Mouse (Mus musculus): ENCODE measurements around the gene Gnai3.

The Gnai3 gene

DNA sequence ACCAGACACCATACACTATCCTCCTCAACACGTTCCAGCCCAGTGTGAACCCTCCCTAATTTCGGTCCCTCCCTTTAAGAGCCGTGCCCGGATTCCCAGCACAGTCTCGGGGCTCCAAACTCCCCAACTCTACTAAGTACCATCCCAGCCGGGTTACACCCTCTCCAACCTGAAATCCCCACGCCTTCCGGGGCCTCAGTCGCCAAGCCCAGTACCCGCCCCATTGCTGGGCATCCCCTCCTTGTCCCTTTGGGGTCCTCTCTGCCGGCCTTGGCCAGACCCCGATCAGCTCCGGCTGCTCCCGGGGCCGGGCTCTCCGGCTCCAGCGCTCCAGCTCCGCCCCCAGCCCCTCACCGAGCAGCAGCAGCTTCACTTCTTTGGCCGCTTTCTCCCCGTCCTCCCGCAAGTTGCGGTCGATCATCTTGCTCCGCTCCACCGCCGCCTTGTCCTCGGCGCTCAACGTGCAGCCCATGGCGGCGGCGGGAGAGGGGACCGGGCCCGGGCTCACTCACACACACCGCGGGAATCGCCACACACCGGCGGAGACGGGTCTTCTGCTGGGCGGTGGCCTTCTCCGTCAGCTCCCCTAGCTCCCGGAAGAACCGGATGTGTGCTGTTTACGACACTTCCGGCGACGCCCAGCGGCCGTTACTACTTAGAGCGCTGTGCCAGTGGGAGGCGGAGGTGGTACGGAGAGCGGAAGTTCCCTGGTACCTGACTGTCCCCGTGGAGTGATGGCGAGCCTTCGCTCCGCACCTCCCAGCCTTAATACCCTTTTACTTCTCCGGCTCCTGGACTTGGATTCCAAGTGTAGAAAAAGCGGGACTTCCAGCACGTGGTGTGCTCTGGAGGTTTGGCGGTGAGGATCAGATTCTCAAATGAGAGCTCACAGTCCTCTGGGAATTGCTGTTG is at the start of gene Gnai3:
Gene Gnai3, minus strand, starts transcription at position 613 of the 912 bp plus-strand sequence.
- DNase-seq (ENCODE audit: low read depth, low spot score) = peak; percentile 95

DNA sequence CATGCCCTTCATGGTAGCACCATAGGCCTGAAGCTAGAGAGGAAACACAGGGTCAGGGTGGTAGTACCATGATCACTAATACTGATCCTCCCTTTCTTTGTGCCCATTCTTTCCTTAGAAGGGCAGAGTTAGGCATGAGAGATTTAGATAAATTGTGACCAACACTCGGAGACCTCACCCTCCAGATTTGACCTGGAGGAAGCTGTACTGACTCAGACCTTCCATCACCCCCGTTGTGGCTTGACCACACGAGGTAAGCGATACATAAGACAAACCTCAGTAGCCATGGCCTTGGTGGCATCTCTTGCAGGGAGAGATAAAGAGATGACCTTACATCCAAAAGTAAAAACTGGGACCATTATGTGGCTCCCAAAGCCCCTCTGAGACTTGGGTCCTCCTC is 49.3 kb upstream of the Gnai3 start:
- DNase-seq (ENCODE audit: low read depth, low spot score) = no peak

DNA sequence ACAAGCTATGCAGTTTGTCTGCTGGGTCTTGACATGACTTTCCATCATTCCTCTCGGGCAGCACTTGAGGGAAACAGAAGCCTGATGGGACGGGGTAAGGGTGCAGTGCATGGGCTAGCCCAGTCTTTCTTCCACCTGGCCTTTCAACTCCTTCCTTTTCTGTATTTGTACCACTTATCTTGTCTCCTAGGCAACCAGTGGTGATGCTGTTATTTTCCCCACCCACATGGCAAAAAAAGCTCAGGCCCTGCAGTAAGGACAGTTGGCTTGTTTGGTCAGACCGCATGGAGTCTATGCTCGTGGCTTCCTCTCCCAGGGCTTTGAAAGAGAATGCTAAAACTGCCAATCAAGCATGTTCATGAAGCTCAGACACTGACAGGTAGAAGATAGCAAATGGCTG is 47.7 kb upstream of the Gnai3 start:
- DNase-seq (ENCODE audit: low read depth, low spot score) = no peak

DNA sequence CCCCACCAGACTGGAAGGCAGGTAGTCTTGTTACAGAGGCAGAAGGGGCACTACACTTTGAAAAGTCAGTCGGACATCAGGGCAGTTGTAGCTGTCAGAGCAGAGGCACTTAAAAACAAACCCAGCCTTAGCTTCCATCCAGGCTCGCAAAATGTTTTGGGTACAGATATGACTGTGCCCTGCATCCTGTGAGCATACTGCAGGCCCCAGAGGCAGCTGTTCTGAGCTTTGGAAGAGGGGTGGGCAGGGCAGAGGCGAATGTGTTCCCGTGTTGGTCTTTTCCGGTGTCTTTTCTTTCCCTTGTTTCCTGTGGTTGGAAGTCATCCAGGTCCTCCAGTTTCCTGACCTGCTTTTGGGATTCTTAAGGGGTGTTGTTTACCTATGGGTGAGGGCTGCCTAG is 44.0 kb upstream of the Gnai3 start:
- no peak for DNase-seq (ENCODE audit: low read depth, low spot score)

DNA sequence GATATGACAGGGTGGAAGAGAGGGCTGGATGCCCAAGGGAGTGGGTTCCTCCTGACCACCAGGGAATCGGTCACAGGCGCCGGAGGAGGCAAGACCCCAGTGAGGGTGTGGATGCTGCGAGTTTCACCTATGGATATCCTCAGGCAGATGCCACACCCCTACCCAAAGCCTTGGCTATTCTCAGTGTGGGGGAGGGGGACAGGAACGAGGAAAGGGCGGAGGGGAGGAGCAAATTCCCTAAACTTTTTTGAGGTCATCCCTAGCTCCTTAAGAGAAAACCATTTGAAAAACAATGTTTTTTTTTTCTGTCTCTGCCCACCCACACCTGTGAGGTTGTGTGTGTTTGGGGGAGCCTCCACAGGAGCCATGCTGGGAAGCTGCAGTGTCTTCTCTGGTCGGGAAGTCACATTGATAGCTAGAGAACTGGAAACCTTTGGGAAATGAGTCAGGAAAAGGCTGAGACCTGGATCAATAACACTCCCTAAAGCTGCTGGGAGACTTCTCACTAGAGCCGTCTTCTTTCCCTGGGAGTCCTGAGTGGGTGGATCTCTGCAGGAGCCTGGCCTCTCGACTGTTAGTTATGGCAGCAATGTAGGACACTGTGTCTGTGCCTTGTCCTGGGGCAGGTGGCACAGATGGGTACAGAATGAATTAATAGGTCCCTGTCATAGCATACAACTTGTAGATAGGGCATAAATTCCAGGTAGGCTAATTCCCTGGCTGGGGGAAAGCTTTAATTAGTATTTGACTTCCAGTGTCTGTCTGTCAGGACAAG is 43.0 kb upstream of the Gnai3 start:
- DNase-seq (ENCODE audit: low read depth, low spot score) = peak; percentile 43

DNA sequence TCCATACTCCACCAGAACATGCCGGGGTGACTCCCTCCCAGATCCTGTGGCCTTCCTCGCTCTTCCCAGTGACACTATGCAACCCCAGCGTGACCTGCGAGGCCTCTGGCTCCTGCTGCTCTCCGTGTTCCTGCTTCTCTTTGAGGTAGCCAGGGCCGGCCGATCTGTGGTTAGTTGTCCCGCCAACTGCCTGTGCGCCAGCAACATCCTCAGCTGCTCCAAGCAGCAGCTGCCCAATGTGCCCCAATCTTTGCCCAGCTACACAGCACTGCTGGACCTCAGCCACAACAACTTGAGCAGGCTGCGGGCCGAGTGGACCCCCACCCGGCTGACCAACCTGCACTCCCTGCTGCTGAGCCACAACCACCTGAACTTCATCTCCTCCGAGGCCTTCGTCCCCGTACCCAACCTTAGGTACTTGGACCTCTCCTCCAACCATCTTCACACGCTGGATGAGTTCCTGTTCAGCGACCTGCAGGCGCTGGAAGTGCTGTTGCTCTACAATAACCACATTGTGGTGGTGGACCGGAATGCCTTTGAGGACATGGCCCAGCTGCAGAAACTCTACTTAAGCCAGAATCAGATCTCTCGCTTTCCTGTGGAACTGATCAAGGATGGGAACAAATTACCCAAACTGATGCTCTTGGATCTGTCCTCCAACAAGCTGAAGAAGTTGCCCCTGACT is 41.3 kb upstream of the Gnai3 start:
- peak; percentile 40 for DNase-seq (ENCODE audit: low read depth, low spot score)

DNA sequence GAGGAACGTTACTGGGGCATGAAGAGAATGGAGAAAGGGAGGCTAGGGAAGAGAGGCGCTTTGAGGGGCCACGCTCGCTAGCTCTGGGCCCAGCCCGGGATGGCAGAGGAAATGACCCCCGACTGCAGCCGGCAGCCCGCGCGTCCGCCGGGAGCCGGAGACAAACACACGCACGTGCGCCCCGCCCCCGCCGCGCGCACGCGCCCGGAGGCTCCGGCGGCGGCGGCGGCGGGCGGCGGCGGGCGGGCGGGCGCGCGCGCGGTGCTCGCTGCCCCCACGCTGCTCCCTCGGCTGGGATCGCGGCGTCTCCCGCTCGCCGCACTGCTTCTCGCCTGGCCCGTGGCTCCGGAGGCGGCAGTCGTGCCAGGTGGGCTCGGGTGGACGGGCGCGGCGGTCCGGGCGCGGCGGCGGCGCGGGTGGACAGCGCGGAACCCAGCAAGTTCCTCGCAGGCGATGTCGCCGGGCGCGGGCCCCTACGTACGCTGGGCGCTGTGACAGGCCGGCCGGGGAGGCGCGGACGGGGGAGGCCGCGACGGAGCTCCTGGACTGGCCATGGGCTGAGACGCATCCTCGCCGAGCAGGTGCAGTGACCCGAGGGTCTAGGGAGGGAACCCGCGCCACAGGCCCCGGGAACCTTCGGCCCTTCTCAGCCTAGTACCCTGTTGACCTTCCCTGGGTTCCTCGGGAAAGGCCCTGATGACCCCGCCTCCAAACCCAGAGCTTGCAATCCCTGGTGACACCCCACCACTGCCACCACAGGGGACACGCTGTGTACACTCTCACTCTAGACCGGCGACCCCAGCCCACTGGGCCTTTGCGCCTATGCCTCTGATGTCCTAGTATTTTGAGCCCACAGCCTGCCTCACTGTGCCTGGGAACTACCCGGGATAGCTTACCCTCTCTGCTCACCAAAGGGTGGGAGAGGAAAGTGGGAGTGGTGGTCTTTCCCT is 40.4 kb upstream of the Gnai3 start, which contains the start of gene Amigo1:
Gene Amigo1, plus strand, starts transcription at position 238 of the 950 bp plus-strand sequence.
- DNase-seq (ENCODE audit: low read depth, low spot score) = peak; percentile 67

DNA sequence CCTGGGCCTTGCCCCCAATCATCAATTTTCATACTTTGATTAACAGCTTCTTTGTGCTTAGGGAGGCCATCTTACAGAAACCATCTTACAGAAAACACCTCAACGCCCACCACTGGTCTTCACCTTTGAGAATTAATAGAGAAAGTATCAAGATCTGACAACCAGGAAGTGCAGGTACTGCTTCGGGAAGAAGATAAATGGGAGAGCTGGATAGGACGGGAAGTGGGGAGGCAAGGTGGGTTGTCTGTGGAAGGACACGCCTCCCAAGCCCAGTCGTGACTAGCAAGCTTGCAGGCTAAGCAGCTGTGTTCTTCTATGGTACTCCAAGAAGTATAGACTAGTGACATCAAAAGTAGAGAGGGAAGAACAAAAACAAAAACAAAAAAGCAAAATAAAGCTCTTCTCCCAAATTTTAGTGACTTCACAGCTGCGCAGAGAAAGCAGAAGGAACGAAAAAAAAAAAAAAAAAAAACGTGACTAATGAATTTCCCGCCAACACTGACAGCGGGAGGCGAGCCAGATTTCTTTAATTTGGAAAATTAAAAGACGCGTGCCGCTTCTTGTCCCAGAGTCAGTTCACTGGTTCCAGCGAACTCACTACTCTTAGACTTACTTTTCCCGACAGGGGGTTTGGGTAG is 39.6 kb upstream of the Gnai3 start:
- peak; percentile 50 for DNase-seq (ENCODE audit: low read depth, low spot score)

DNA sequence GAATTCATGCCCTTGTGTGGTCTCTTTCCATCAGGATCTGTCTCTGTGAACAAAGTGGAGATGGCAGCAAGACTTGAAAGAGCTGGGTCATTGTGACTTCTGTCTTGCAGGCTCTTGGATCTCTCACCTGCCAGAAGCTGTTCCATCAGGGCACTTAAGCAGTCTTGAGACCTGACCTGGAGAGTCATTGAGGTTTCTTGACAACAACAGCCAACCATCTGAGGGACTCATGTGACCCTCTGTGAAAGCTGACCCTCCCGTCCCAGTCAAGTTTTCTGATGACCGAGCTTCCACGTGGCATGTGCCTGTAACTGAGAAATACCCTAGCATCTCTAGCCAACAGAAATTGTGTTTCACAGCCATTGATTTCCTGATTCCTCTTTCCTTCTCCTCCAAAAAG is 38.8 kb upstream of the Gnai3 start:
- DNase-seq (ENCODE audit: low read depth, low spot score) = no peak

DNA sequence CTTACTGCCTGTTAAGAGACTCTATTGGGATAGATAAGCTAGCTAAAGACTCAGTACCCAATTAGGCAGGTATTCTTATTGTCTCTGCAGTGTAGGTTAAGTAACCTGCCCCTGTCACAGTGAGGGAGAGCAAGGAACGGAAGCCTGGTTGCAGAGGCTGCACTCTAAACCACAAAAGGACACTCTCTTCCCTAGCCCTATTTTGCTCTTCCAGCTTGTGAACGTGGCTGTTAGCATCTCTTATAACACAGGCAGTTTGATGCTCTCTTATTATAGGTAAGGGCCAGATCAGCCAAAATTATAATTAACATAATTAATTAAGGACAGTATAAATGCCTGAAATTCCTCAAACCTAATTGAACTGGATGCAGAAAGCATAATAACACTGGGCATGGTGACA is 34.6 kb upstream of the Gnai3 start:
- no peak for DNase-seq (ENCODE audit: low read depth, low spot score)

DNA sequence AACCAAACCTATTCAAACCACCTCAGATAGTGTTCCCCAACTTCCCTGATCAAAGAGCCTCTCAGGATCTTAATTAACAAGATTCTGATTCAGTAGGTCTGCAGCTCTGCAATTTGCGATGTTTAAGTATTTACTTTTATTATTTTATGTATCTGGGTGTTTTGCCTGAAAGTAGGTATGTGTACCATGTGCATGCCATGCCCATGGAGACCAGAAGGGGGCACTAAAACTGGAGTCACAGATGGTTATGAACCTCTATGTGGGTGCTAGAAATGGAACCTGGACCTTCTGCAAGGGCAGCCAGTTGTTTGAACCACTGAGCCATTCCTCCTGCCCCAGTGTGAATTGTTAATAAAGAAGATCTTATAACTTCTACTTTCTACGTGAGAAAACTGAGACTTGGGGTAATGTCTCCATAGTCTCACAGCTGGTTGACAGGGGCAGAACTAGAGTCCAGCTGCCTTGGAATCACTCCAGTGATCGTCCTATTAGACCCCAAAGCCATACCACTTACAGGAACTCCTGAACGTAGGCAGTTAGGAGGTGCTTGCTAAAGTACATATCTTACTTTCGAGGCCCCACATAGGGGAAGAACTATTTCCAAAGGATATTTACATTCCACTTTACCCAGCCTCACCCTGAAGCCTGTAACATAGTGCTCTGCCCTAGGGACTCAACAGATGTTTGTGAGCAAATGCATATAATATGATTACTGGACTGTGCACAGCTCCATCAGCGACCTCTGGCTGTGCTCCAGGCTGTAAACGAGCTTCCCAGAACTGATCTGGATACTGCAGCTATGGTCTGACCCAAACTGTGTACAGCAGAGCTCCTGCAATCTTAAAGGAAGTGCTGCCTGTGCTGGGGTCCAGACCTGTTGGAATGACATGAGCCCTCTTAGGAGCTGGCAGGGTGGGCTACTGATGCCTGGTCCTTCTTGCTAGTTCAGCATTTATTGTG is 33.1 kb upstream of the Gnai3 start:
- peak; percentile 63 for DNase-seq (ENCODE audit: low read depth, low spot score)

DNA sequence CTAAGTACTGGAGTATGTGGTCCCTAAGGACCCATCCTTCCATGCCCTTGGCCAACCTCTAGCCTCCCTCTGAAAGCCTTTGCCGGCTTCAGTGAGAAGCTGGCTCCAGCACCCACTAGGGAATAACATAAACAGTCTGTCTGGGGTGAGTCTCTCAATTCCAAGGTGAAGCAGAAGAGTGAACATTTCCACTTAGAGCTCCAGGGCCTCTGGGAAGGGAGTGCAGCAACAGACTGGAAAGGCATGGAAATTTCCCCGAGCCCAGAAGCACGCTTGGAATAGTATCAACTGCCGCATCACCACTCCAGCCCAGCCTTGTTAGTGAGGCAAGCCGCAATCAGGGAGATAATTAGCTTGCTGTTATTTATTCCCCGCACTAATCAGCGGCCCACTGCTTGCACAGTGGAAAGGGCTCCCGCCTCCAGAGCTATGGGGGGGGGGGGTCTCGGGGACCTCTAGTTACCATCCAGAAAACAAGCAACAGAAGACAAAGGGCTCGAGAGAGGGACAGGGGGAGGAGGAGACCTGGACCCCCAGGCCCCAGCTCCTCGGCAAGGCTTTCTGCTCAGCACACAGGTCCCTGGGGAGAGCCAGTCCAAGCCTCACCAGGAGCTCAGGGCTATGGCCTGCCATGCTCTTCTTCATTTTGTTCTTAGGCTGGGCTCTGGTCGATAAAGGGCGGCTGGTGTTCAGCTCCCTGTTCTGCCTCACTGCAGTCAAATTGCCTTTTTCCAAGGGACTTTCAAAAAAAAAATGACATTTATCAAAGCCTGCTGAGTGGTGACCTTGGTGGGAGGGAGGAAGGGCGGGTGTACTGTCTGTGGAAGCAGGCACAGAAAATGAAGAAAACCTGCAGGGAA is 29.0 kb upstream of the Gnai3 start:
- DNase-seq (ENCODE audit: low read depth, low spot score) = no peak

DNA sequence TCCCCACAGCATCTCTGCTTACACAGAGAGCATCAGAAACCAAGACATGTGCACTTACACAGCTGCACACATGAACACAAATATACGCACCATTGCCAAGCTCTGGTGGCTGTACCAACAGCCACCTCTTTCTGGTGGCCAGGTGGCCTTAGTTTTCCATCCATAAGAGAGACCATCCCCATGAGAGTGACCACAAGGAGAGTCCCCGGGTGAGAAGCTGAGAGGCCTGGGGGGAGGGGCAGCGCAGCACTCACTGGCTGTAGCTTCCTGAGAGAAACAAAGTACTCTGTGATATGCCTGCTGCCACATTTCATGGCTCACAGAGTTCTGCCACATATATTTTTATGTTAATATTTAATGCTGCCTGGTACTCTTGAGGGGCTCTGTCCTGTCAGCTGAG is 23.3 kb upstream of the Gnai3 start:
- DNase-seq (ENCODE audit: low read depth, low spot score) = no peak

DNA sequence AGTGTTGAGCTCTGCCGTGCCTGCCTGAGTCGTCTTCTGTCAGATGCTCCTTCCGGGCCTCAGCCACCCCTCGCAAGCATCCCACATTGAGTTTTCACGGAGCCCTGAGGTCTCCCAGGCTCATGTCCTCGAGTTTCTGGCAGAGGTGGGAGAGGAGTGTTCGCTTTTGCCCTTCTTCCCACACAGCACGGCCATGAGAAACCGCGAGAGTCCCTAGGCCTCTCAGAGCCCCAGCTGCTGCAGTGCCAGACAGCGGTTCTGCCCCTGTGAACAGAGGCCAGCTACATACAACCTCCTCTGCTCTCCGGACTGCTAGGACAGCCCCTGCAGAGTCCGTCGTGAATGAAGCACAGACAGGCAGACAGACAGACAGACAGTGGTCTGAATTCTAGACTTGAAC is 21.6 kb upstream of the Gnai3 start:
- DNase-seq (ENCODE audit: low read depth, low spot score) = no peak

DNA sequence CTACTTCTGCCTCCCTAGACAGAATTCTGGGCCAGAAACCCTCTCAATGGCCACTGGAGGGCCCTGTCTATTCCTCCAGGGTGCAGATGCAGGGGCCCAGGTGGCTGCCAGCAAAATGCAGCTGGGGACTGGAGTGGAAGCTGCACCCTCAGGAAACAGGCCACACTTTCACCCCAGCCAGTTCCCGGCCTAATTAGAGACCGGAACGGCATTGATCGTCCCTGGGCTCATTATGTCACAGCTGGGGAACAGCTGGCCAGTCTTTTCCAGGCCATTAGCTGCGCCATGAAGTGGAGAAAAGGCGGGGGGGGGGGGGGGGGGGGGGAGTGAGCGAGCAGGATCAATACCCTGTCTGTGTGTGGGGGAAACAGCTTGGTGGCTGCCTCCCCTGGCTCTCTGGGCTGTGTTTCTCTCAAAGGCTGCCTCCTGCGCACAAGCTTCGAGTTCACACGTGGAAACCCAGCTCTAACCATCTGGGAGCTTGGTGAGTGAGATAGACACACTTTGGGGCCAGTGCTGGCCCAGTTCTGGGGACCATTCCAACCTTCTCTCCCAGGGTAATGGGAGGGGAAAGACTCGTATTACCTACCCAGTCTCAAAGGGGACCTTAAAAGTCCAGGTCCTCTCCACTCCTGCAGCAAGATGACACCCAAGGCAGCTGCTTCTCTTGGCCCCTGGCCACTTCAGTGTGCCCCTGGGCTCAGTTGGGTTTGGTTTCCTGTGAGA is 20.7 kb upstream of the Gnai3 start:
- no peak for DNase-seq (ENCODE audit: low read depth, low spot score)

DNA sequence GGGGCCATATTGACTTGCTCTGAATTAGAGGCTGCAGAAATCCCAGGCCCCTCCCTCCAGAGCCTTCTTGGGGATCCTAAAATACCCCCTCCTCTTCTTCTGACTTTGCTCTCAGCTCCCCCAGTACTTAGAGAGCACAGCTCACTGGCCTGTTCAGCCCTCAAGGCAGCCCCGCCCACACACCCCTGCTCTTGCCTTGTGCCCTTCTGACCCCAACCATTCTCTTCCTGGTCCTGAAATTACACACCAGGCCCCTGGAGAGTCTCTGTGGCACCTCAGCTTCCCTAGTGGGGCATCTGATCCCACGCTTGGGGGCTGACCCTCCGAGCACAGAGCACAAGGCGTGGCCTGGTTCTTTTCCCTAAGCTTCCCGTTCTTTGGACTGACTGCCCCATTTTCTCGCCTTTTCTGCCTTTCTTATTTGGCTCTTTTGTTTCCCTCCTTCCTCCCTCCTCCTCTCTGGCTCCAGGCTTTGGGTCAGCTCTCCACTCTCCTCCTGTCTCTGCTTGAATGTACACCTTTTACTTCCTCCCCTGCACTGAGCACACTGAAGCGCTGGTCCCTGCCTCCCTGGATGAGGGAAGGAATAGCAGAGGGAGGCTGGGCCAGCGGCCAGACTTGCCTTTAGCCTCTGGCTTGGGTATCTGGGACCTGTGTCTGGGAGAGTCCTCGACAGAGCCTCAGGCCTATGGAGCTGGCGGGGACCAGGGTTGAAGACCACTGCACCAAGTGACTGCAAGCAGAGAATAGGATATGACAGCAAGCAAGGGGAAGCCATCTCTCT is 19.8 kb upstream of the Gnai3 start:
- no peak for DNase-seq (ENCODE audit: low read depth, low spot score)

DNA sequence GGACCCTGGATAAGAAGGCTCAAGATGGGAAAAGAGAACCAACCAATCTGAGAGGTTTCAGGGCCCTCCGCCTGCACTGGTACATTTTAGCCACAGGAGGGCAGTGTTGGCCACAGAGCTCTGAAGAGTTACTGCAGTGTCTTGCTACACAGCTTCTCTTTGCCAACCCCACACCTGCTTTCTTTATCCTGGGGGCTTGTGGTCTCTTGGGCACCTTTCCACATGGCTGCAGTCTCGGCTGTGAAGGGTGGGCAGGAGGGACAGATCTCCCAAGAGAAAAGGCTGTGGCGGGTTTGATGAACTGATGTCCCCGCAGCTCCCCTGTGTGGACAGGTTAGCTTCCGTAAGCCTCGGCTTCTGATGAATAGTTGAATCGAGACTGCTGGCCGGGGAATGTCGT is 18.9 kb upstream of the Gnai3 start:
- peak; percentile 85 for DNase-seq (ENCODE audit: low read depth, low spot score)

All from ZHBTc4 (cell line).